Mouse (Mus musculus): ENCODE results near the gene Pcdh9.

Pcdh9 gene

DNA sequence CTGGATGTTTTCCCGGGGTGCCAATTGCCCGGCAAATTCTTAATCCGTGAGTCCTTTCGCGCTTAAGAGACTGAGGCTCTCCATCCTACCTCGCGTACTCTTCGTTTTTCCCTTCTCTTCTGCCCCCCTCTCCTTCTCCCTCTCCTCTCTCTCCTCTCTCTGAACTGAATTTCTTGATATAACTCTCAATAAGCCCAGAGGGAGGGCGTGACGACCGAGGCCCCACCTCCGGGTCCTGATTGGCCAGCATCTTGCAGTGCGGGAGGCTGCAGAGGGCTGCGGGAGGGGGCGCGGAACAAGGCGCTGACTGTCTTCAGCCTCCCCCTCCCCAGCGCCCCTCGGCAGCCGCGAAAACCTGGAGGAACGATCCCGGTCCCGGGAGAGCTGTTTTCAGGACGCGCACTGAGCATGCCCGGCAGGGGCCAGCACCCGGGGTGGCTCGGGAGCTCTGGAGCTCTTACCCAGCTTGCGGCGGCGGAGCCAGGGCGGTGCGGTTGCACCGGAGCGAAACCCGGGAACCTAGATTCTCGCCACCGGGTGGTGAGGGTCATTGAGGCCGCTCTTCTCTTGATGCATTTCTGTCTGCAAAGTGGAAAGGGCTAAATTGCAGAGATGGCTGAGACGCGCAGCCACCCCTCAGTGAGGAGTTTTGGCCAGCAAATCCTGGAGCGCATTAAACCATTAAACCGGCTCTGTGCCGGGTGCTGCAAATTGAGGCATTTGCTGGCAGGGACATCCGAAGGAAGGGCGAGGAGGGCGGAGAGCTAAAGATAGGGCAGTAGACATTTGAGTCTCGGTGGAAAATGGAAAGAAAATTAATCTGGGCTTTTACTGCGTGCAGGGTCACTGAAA lies at the start of gene Pcdh9:
Gene Pcdh9, minus strand, starts transcription at position 161 of the 852 bp plus-strand sequence.
- peak; percentile 93 to 96 for DNase-seq

GRCm38 (mm10) chr14:93906928-93907327 lies 16.4 kb upstream of the Pcdh9 start:
- no peak for DNase-seq

DNA sequence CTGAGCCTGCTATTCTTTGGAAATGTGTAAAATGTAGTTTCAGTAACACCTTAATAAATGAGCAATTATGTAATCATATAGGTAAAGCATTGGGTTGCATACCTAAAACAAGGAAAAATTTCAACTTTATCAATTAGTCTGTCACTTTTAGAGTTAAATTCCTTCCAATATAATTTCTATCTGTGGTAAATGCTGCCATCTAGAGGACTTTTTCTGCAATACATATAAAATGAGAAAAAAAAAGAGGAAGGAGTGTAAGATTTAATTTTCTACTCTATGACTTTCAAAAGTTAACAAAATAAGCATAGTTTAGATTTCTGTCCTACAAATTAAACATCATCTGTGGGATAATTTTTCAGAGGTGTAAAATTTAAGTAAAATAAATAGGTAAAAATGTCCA lies 8.1 kb upstream of the Pcdh9 start:
- no peak for DNase-seq

DNA sequence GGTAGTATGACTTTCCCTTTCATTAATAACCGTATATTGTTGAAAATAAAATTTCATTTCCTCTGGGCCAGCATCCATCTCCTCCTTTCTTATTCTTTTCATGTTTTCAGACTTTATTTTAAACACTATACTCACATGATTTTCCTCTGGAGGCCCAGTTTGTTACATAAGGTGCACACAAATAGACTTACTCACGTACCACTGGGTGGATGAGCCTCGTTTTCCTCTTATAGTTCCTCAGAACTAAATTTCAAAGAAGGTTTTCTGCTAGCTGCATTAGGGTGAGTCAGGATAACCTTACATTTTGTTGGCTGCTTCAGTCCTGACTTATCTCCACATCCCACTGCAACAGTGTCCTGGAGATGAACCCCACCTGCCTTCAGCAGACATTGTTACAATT lies 4.7 kb upstream of the Pcdh9 start:
- DNase-seq, result no peak

DNA sequence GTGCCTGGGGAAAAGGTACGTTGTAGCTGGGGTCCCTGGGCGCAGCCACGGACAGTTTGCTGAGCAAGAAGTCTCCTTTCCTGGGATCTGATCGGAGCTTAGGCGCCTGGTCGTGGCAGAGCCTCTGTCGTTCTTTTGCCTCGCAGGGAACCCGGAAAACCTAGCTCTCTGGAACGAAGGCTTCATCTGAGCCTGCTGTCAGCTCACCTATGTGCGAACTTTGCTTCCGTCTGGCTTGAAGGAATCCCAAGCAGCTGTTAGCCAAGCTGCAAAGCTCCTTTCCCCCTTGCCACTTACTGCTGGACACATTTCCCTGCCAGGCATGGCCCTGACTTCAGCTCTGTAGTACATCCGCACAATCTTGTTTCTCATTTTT lies 880 bp upstream of the Pcdh9 start:
- DNase-seq, result peak; percentile 55 to 65

- peak; percentile 65 to 69 for DNase-seq
These were observed 500 bp downstream of the Pcdh9 start for GRCm38 (mm10) chr14:93889839-93890518.

DNA sequence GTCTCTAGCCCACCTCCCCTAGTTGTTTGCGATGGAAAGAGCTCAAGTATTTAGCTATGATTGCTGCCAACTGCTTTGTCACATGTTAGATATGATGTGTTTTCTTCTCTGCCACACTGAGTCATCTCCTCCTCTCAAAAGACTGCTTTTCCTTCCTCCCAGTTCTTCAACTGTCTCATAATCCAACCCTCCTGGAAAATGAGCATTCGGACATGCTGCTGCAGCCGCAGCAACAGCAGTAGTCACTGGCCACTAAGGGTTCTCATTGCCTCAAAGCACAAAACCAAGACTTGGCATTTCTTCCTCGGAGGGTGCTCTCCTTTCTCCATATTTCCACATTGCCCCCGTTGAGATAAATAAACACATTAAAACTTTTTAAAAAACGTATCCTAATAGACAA lies 1.2 kb downstream of the Pcdh9 start:
- peak in 1 of 2 experiments; percentile 43 for DNase-seq

DNA sequence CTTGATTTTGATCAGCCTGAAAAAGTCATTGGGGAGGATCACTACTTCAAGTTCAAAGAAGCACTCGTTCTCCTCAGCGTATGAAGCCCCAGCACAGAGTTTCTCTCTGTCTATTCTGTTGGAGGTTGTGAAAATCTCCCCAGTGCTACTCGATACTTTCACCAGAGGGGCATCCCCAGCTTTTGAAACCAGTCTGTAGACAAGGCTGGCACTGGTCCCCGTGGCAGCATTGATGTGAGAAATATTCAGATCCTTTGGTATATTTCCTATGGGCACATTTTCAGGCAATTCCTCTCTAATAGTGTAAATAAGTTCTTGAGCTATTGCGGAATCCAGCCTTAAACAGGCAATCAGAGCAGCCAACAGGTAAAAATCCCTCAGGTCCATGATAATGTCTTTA lies 2.1 kb downstream of the Pcdh9 start:
- peak; percentile 32 to 48 for DNase-seq

DNA sequence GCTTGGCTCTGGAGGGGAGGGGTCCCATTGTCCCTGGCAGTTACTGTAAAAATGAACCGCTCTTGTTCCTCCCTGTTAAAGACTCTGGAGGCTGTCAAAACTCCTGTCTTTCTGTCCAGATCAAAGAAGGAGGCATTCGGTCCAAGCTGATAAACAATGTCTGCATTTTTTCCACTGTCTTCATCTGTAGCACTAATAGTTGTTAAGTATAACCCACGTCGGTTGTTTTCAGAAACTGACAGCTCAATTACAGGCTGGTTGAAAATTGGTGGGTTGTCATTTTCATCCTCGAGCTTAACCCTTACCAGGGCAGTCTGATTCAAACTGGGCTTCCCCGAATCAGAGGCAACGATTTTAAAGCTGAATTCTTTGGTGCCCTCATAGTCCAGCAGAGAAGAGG lies 3.4 kb downstream of the Pcdh9 start:
- DNase-seq, result no peak

GRCm38 (mm10) chr14:93885551-93886084 lies 4.9 kb downstream of the Pcdh9 start:
- no peak for DNase-seq

- DNase-seq, result peak; percentile 87 to 91
These were observed 6.0 kb downstream of the Pcdh9 start for GRCm38 (mm10) chr14:93884467-93884866.

DNA sequence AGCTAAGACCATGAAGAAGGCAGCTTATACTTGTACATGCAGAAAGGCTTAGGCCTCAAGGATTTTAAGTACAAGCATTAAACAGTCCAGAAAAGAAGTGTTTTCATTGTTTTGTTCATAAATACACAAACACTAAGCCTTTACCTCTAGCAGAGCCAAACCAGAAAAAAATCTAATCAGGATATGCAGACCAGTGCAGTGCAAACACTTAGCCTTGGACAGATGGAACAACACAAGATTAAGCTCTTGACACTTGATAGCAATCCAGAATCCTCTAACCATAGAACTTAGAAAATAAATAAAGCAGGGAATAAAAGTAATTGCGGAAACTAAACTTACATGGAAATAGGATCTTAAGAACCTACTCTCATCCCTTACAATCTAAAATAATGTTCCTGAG lies 10.4 kb downstream of the Pcdh9 start:
- no peak for DNase-seq

- peak; percentile 57 to 65 for DNase-seq
These were observed 14.5 kb downstream of the Pcdh9 start for GRCm38 (mm10) chr14:93875968-93876367.

DNA sequence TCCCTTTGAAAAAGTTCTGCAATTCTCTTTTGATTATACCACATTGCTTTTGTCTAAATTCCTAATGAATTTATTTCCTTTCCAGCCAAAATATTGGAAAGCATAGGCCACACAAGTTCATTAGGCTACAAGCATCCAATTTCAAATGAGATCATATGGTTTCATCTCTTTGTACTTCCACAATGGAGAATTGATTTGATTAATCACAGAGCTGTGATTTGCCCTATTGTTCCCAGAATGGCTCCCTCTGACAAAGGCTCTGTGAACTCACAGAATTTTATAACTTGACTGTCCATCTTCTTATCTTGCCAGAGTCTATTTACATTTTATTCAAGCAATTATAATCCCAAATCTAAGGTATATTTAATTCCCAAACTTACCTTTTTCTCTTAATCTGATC lies 22.3 kb downstream of the Pcdh9 start:
- DNase-seq, result no peak

DNA sequence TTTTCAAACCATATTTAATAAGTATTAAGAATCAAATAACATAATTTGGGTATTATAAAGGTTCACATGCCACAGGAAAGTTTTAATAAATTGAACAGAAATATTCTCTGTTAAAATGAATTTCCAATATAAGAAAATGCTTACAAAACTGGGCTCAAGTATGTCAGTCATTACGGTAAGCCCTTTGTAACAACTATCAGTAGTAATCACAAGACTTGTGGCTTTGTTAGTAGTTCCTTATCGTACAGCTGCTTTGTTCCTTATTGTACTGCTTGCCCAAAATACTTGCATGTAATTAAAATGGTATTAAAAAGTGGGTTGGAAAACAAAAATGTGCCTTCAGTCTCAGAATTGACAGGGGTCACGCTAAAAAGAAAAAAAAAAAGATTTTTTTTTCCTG lies 32.4 kb downstream of the Pcdh9 start:
- no peak for DNase-seq

DNA sequence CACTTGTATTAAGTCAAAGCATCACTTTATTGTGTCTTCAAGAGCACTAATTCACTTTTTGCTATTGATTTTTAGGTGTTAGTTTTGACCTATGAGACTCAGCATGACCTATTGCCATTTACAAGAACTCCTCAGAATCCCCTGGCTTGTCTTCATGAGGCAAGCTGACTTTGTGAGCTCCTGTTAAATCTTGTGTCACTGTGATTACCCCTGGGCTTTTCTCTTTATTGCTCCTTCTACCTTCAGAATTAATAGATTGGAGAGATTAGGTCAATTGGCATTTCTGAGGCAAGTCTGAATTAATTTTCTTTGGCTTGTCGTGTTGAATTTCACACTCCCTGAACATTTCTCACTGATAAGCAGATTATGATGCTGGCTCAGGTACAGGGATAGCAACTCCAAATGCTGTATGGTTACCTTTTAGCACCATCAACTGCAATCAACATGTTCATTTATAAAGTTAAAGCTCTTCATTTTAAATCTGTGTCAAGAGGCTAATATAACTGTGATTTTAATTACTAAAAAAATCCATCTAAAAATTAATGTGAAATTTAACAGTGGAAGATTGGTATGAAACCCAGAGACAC lies 44.3 kb downstream of the Pcdh9 start:
- DNase-seq, result no peak

GRCm38 (mm10) chr14:93842686-93843288 lies 47.7 kb downstream of the Pcdh9 start:
- no peak for DNase-seq

- no peak for DNase-seq
These were observed 58.0 kb downstream of the Pcdh9 start for GRCm38 (mm10) chr14:93832511-93832910.

- DNase-seq, result peak; percentile 54 to 66
These were observed 63.3 kb downstream of the Pcdh9 start for GRCm38 (mm10) chr14:93827159-93827558.

- DNase-seq, result peak; percentile 36 to 54
These were observed 64.4 kb downstream of the Pcdh9 start for GRCm38 (mm10) chr14:93826042-93826462.

- DNase-seq, result no peak
These were observed 71.6 kb downstream of the Pcdh9 start for GRCm38 (mm10) chr14:93818845-93819244.

GRCm38 (mm10) chr14:93817591-93817990 lies 72.9 kb downstream of the Pcdh9 start:
- DNase-seq, result peak in 1 of 2 experiments; percentile 46

- peak; percentile 47 to 58 for DNase-seq
These were observed 95.9 kb downstream of the Pcdh9 start for GRCm38 (mm10) chr14:93794530-93794929.
